Mouse (Mus musculus) brain, embryonic 14.5 days (tissue): Measurements from ENCODE around the gene Fut8. TPM values are rescaled to one million over a fixed set of nuclear protein-coding genes. Genes with fewer than 3 reads are reported as not detected.
"Not testable (repeated sequence)": the region's sequence is repeated elsewhere in the genome, so short reads cannot be mapped to it uniquely, and the experiment has no call there.

Source experiments
- DNase-seq: peaks from one replicate; pipeline ENCODE4 v3.0.0-alpha.2; 2011; ENCODE audit warnings: low read depth
- CTCF ChIP-seq: fragments of 200-500 bp; IDR thresholded peaks from 2 replicates; pipeline ENCODE4 v1.5.1; 2012; ENCODE audit warnings: inconsistent platforms, mild to moderate bottlenecking, moderate library complexity, borderline replicate concordance; ENCODE audit not compliant: insufficient read depth, insufficient read length; ENCODE audit errors: extremely low read depth
- POLR2A ChIP-seq: fragments of 200-500 bp; IDR thresholded peaks from 2 replicates; pipeline ENCODE4 v1.6.1; 2012; ENCODE audit warnings: mild to moderate bottlenecking, inconsistent platforms, borderline replicate concordance; ENCODE audit not compliant: poor library complexity, insufficient read depth, insufficient read length, severe bottlenecking; ENCODE audit errors: extremely low read depth
- polyA plus RNA-seq: library from polyadenylated mRNA; depleted of rRNA; stranded (reverse); fragments of >200 nt; gene quantifications from 2 replicates; pipeline ENCODE4 v1.2.3, GENCODE M21; 2012

The Fut8 gene
- polyA plus RNA-seq, 1 experiment = 29.2 TPM

DNA sequence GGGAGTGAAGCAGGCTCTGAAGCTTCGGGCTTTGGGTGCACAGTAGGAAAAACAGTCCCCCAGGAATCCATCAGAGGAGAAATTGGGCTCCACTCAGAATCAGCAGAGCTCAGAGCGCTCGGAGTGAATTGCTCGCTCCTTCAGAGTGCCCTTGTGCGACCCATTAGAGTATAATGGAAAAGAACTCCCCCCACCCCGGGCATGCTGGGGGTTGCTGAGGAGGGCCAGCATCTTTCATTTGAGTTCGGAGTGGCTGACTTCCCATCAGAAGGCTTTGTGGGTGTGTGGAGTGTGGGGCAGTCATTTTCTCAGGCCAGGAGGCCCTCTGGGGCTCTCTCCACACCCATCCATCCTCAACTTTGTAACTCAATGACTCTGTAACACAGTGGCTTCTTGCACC lies 272.8 kb downstream of the Fut8 start:
- TF ChIP-seq CTCF = no peak
- TF ChIP-seq POLR2A = no peak
- peak; percentile 15 for DNase-seq

DNA sequence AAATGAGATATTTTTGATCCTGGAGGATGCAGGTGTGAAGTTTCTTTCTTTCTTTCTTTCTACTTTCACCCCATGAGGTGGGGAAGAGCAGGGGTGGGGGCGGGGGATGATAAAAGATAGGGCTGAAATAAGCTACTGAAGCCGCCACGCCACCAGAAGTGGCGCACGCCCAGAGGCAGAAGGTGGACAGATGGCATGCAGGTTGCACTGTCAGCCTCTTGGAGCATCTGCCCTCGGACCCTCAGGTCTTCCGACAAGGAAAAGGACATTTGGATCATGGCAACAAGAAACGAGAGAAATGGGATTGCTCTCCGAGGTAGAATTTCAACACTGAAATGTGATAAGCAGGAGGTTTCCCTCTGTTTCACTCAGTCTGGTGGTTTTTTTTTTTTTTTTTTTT lies 273.3 kb downstream of the Fut8 start:
- no peak for DNase-seq
- TF ChIP-seq CTCF = no peak
- TF ChIP-seq POLR2A = no peak

DNA sequence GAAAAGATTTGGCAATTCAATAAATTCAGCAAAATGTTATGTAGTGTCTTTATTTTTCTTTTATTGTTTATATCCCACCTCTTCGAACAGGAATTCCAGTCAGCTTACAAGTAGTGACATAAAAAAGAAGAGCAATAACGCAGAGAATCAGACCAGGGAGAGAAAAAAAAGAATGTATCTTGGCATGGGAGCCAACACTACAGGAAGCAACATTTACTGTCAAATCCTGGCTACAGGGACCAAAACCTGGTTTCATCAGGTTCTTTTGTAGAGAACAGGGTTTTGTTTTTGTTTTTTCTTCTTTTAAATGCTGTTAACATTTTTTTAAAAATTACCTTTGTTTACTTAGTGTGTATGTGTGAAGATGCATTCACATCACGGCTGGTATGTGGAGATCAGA lies 273.7 kb downstream of the Fut8 start:
- TF ChIP-seq POLR2A (no peak), CTCF (no peak)
- DNase-seq = no peak

DNA sequence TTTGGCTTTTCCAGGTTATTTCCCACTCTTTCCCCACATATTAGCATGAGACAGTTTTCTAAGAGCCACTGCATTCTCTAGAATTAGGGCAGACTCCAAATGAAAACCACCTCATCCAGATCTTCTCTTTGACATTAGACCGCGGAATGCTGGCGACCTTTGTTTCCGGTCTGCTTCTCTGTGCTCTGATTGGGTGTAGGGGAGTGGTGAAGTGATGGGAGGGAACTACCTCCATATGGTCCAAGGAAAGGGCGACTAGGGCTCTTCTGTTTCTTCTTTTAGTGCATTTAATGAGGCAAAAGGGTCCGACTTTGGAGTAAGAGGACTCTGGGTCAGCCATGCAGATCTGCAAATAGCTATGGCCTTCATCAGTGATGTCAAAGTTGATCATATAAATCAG lies 278.9 kb downstream of the Fut8 start:
- DNase-seq = no peak
- TF ChIP-seq CTCF = no peak
- no peak for TF ChIP-seq POLR2A

DNA sequence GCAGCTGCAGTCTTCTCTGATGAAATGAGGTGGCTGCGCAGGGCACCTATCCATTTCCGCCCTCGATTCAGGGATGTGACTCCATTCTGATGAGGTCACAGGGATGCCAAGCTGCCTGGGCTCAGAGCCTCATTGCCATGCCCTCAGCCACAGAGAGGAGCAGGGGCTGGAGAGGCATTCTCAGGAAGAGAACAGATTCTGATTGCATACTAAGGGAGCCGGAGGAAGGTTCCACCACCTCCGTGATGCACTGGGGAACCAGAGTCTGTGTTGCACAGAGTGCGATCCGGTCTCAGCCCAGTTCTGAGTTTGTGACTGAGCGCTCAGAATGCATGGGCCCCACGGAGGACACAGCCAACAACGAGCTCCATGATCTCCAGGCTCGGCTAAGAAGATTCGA lies 279.8 kb downstream of the Fut8 start:
- TF ChIP-seq CTCF (no peak), POLR2A (no peak)
- DNase-seq = peak; percentile 23

DNA sequence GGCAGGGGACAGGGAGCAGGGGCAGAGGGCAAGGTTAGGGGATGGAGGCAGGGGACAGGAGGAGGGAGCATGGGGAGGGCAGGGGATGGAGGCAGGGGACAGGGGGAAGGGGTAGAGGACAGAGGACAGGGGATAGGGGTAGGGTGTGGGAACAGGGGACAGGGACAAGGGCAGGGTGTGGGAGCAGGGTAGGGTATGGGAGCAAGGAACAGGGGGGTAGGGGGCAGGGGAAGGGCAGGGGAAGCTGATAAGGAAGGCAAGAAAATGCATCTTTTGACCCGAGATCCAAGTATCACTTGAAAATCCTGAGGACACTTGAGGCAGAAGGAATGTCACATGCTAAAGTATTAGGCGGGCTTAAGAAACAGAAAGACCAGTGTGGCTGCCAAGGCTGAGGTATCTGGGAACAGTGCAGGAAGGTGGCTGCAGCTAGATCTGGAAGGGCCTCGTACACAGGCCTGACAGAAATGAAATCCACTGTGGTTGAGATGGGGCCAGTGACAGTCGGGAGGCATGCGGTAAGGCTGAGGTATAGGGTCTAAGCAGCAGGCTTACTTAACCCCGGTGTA lies 281.7 kb downstream of the Fut8 start:
- DNase-seq = no peak
- TF ChIP-seq CTCF (no peak), POLR2A (no peak)

DNA sequence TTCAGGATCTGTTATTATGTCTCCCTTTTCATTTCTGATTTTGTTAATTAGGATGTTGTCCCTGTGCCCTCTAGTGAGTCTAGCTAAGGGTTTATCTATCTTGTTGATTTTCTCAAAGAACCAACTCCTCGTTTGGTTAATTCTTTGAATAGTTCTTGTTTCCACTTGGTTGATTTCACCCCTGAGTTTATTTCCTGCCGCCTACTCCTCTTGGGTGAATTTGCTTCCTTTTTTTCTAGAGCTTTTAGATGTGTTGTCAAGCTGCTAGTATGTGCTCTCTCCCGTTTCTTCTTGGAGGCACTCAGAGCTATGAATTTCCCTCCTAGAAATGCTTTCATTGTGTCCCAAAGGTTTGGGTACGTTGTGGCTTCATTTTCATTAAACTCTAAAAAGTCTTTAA lies 286.1 kb downstream of the Fut8 start:
- DNase-seq = not testable (repeated sequence)
